Mouse (Mus musculus): Measurements from ENCODE around the gene Gm960. TPM values are rescaled to one million over a fixed set of nuclear protein-coding genes. Genes with fewer than 3 reads are reported as not detected.
A peak's percentile ranks its signal among the peaks of the same experiment; 100 is the strongest.

Gm960 gene
- total RNA-seq, 2 experiments from 2014 or later, result 1.4 to 1.7 TPM

- no peak for DNase-seq
Measured at GRCm38 (mm10) chr19:4623419-4623818, 75.0 kb downstream of the Gm960 start.

GRCm38 (mm10) chr19:4622780-4623179 lies 75.7 kb downstream of the Gm960 start:
- no peak for DNase-seq

GRCm38 (mm10) chr19:4620721-4621120 lies 77.7 kb downstream of the Gm960 start:
- no peak for DNase-seq

GRCm38 (mm10) chr19:4619461-4619860 lies 79.0 kb downstream of the Gm960 start:
- no peak for DNase-seq

- no peak for DNase-seq
Measured at GRCm38 (mm10) chr19:4618183-4618582, 80.3 kb downstream of the Gm960 start.

- no peak for DNase-seq
Measured at GRCm38 (mm10) chr19:4616546-4616945, 81.9 kb downstream of the Gm960 start.

- DNase-seq, result peak; percentile 87
Measured at GRCm38 (mm10) chr19:4615151-4616093, 83.0 kb downstream of the Gm960 start, which contains the start of gene Lrfn4. Gene Lrfn4, minus strand, starts transcription at chr19:4615667.

GRCm38 (mm10) chr19:4614305-4615150 lies 83.9 kb downstream of the Gm960 start:
- no peak for DNase-seq

GRCm38 (mm10) chr19:4613464-4614304 lies 84.8 kb downstream of the Gm960 start:
- no peak for DNase-seq

GRCm38 (mm10) chr19:4612181-4612961 lies 86.1 kb downstream of the Gm960 start:
- DNase-seq, result no peak

GRCm38 (mm10) chr19:4610109-4610508 lies 88.4 kb downstream of the Gm960 start:
- DNase-seq, result no peak

GRCm38 (mm10) chr19:4608511-4608910 lies 90.0 kb downstream of the Gm960 start:
- DNase-seq, result no peak

- DNase-seq, result no peak
Measured at GRCm38 (mm10) chr19:4607406-4607805, 91.1 kb downstream of the Gm960 start.

GRCm38 (mm10) chr19:4605654-4606053 lies 92.8 kb downstream of the Gm960 start:
- DNase-seq, result no peak

GRCm38 (mm10) chr19:4603801-4604723 lies 94.4 kb downstream of the Gm960 start:
- no peak for DNase-seq

GRCm38 (mm10) chr19:4602459-4602858 lies 96.0 kb downstream of the Gm960 start:
- no peak for DNase-seq

- no peak for DNase-seq
Measured at GRCm38 (mm10) chr19:4596071-4596470, 102.4 kb downstream of the Gm960 start.

- DNase-seq, result no peak
Measured at GRCm38 (mm10) chr19:4593792-4594522, 104.5 kb downstream of the Gm960 start.

- DNase-seq, result no peak
Measured at GRCm38 (mm10) chr19:4590025-4590424, 108.4 kb downstream of the Gm960 start.

GRCm38 (mm10) chr19:4589081-4589480 lies 109.4 kb downstream of the Gm960 start:
- no peak for DNase-seq

Measured in layer of hippocampus, postnatal 36 days (tissue).